Mouse (Mus musculus) heart, adult 11 months (tissue): Measurements from ENCODE around the gene Nfya.

Experiments
- DNase-seq: peaks from one replicate; pipeline ENCODE4 v3.0.0; 2022

Gene Nfya

DNA sequence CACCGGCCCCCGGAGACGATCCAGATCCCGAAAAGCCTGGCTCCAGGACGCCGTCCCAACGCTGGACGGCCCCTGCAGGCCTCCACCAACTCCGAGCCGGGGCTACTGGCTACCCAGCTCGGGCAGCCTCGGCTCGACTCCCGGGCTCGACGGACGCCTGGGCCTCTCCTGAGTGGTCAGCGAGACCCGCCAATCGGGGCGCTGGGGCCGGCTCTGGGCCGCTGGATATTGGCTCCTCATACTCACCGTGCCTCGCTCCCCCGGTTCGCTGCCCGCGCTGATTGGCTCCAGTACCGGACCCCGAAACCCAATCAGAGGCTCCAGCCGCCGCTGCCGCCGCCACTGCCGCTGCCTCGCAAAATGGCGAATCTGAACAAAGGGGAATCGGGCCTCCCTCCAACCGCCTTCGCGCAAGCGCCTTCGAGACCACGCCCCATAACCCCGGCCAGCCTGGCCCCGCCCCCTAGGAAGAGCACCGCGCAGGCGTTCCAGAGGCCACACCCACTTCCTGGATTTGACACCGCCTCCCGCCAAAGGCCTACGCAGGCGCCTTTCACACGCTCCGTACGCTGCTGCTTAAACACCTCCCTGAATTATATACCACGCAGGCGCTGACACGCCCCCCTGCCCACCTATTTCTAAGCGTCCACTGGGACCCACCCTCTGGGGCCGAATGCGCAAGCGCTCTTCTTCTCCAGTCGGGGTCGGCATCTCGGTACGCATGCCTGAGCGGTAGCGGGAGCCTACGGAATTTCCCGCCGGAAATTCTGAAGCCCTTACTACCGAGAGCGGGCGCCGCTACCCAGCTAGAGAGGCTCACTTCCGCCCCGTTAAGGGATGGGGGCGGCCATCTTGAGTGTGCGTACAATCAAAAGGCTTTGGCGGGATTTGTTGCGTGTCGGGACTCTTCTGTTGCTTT lies at the start of gene Nfya, which contains the start of gene Oard1:
Gene Nfya, minus strand, starts transcription at position 527 of the 919 bp plus-strand sequence.
Gene Oard1, plus strand, starts transcription at position 635 of the 919 bp plus-strand sequence.
- peak; percentile 100 for DNase-seq

DNA sequence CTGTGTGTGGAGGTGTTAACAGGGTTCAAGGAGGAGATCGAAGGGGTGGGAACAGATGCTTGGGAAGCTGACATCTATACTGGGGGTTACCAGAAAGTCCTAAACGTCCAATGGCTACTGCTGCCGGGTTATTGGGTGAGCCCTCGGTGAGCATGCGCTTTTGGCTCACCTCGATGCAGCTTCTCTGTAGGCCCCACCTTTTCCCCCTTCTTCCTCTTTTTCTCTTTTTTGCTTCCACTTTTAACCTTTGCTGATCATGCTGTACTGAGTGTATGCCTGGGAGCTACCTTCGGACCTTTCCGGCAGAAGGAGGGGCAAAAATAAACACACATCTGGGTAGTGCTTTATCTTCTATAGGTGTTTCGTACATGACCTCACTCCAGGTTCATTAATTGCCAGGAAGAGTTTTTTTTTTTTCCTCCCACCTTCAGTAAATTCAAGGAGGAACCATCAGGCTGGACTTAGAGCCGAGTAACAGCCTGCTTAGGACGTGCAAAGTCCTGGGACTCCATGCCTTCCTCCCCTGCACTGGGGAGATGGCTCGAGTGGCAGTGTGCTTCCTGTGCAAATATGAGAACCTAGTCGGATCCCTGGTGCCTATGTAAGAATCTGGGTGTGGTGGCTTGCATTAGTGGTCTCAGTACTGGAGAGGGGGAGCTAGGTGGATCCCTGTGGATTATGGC lies 48.4 kb upstream of the Nfya start:
- DNase-seq, result no peak

DNA sequence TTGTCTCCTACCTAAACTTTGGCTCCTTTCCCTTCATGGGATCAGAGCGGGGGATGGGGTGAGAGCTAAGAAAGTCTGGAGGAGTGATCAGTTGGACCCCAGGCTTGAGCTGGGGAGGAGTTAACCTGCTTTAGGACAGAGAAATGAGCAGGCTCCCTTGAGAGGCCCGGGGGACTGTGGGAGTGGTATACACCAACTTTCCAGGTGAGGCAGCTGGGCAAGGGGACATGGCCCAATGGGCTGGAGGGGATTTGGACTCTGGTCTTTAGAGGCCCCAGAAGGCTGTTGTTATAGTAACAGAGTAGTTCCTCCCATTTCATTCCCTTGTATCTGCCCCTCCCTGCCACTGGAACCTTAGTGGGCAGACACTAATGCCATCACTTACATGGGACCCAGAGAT lies 46.2 kb upstream of the Nfya start:
- no peak for DNase-seq

DNA sequence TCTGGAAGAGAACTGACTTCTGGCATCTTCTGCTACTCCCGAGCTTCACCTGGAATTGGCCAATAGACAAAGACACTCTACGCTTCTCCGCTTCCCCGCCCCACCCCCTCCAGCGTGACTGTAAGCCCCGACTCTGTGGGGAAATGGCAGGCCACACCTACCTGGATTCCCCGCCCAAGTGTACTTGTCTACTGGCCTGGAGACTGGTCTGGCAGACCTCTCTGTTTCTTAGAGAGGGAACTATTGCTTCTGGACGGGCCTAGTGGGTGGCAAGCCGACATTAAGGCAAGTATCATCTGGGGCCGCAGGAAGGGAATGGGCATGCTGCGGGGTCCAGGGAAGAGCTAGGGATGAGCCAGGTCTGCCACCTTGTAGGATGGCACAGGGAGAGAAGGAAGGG lies 45.0 kb upstream of the Nfya start, which contains the start of gene Unc5cl:
Gene Unc5cl, plus strand, starts transcription at position 214 of the 400 bp plus-strand sequence.
- DNase-seq, result no peak

DNA sequence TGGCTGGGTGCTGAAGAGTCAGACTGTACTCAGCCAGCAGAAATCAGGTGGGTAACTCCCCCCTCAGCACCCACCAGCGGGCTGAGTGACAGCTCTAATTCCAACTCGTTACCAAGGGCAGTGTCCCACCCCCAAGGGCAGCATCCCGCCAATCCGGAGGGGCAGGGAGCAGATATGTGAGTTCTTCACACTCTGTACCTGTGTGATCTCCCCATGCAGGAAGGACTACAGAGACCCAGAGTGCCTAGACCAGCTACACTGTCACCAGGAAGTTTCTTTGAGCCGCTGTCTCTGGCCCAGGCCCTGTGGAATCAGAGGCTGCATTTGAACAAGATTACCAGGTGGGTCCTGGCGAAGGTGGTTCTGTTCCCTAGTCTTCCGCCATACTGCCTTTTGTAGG lies 44.5 kb upstream of the Nfya start:
- no peak for DNase-seq

DNA sequence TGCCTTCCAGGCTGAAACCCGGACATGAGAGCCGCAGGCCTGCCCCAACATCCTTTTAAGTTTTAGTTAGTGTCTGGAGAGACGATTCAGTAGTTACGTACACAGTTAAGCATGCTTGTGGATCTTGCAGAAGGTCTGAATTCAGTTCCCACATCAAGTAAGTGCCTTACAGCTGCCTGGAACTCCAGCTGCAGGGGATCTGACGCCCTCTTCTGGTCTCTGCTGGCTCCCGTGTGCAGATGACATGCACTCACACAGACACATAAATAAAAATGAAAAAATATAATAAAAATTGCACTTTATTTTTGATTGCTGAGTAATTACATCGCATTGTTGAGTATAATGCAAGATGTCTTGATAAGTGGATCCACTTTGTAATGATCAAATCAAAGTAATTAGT lies 43.8 kb upstream of the Nfya start:
- no peak for DNase-seq

DNA sequence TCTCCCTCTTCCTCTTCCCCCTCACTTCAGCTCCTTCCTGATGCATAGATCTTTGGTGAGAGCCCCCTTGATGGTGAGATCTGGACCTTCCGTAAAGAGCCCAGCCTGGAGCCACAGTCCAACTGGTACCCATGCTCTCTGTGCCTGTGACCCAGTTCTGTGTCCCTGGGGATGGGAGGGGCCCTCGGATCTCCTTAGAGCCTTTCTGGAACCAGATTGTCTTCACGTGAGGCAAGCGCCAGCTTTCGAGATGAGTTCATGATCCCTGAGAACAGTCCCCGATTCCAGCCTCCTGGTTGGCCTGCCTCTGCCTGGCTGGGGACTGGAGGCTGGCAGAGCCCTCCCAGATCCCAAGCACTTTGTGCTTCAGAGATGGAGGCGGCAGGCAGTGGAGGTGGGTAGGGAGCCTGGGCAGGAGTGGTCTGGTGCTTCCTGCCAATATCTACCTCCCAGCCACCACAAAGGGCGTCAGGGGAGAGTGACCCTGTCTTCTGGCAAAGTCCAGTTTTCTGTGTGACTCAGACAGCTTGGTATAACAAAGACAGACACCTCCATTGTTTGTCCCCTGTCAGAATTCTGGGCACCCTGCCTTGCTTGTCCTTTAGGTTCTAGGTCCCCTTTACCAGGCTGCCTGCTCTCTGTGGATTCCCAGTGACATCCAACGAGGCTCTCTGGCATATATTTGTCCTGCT lies 42.2 kb upstream of the Nfya start:
- no peak for DNase-seq

DNA sequence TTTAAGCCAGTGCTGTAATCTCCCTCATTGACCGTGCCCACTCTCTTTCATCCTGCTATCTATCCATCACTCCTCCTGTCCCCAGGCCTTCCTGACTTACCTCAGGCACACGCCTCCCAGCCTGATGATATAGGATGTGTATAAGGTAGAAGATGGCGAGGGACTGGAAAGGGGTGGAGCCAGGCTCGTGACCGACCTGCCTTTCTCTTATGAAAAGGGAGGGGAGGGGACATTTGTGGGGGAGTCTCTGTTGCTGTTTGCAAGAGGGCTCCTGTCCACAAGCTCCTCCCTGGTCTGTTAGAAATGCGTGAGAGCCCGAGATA lies 41.6 kb upstream of the Nfya start, which contains the start of gene Tspo2:
Gene Tspo2, minus strand, starts transcription at position 170 of the 323 bp plus-strand sequence.
- DNase-seq, result no peak

DNA sequence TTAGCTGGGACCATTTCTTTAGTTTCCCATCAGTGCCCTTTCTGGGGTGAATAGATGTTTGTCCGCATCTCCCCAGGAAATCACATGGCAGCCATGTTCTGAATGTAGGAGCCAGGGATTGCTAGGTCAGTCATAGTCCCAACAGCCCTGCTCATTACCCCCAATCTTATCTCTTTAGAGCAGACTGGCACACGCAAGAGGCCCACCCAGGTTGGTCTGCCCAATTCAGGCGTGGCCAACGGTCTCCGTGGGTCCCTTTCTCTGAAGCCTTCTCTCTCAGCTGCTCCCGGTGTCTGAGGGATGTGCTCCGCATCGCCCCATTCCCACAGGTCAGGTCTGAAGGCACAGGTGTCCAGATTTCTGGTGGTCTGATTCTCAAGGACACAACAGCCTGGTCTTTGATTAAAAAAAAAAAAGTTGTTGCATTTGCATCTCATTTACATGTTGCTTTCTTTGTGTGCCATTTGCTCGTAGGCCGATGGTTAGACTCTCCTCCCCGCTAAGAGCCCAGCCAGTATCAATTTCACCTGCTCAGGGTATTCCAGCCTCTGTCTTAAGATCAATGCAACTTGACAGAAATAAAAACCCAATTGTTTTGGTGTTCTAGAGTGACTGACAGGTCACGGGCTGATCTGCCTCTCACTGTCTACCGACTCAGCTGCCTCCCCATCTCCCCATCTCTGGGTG lies 41.1 kb upstream of the Nfya start:
- DNase-seq, result no peak

DNA sequence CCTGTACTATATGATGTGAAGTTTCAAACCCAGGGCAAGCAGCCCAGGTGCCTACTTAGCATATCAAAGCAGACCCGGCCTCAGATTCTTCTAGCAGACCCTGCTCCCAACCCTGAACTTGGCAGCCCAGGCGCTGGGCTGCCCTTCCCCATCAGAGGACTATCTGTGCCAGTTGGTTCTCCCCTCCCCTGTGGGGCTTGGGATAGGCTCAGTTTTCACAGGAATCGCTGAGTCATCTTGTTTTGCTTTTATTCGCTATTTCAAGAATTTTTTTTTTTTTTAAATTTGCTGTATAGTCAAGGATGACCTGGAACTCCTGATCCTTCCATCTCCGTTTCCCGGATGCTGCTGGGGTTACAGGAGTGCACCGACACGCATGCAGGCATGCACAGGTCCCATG lies 38.0 kb upstream of the Nfya start:
- DNase-seq, result no peak

DNA sequence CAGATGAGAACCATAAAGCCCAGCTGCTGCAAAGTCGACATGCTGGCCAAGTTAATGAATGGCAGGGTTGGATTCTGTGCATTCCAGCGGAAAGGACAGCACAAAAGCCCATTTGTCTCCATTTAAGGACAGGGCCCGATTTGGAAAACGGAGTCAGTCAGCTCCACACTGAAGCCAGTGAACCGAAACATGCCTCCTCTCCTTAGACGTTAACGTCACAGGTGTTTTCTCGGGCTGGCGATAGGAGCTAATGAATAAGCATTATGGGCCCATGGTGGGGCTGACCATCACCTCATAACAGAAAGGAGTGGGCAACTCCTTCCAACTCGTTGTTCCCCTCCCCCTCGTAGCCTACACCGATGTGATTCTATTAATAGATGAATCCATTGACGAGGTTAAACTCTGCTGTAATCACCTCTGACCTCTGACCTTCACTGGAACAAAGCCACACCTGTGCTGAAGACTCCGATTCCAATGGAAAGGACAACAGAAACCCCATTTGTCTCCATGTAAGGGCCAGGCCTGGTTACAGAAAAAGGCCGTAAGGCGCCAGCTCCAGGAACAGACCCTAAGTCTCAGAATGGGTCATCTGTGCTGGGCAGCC lies 33.9 kb upstream of the Nfya start:
- DNase-seq, result no peak

DNA sequence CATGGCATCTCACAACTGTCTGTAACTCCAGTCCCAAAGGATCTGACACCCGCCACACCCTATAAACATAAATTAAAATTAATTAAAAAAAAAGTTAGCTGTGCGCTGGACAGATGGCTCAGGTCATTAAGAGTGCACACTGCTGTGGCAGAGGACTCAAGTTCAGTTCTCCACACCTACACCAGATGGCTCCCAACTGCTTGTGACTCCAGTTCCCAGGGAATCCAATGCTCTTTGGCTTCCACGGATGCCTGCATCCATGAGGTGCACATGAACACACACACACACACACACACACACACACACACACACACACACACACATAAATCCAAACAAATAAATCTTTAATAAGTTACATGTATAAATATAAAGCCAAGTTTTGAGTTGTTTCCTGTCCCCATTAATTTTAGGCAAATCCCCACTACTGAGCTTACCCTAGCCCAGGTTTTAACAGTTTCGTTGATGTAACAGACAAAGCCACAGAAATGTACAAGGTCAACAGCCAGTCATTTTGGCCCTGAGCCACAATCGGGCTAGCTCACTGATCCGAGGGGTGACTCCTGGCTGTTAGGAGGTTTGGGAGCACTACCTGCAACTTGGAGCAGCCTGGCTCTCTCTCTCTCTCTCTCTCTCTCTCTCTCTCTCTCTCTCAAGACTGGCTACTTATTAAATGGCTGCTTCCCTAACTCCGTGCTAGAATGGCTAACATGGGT lies 33.2 kb upstream of the Nfya start:
- no peak for DNase-seq

DNA sequence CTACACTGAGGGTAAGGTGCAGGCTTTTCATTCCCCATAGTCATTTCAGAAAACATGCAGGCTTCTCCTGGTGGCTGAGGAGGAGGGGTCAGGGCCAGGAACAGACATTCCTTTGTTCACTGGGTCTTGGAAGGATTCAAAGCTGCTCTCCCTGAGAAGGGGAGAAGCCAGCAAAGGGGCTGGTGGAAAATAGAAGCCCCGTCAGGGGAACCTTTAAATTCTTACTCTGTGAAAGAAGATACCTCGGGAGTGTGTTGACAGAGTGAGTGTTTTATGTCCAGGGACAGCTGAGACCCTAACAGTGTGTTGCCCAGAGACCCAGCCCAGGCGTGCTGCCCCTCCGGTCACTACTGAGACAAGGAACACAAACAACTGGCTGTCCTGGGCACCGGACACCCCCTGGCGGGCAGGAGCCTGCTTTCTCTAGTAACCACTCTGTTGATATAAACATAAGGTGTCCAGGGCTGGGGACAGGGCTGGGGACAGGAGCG lies 27.8 kb upstream of the Nfya start:
- DNase-seq, result peak; percentile 94

DNA sequence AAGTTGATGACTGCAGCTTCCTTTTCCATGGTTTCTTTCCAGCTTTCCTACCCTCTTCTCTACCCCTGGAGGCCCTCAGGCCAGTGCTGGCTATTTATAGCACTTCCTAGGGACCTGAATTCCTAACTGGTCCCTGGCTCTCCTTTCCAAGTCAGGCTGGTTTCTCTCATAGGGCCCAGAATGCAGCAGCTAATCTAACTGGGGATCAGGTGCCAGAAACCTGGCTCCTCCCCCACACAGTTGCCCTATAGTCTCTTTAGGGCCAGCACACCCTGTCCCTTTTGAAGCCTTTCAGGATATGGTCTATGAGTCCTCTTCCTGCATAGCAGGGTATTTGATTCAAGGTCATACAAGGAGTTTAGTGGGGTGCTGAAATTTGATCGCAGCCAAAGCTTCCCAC lies 26.8 kb upstream of the Nfya start:
- DNase-seq, result peak; percentile 96

DNA sequence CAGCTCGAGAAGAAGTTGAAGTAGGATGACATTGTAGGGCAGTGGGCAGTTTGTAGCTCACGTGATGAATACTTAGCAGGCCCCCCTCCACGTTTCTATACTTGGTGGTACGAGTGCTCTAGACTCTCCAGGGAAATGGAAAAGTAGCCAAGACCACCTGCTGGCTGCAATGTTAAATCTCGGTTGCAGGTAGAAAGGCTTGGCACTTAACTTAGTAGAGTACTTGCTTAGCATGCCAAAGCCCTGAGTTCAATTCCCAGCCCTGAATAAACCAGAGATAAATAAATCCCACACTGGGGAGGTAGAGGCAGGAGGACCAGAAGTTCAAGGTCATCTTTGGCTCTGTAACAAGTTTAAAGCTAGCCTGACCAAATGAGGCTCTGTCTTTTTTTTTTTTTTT lies 24.8 kb upstream of the Nfya start:
- no peak for DNase-seq

DNA sequence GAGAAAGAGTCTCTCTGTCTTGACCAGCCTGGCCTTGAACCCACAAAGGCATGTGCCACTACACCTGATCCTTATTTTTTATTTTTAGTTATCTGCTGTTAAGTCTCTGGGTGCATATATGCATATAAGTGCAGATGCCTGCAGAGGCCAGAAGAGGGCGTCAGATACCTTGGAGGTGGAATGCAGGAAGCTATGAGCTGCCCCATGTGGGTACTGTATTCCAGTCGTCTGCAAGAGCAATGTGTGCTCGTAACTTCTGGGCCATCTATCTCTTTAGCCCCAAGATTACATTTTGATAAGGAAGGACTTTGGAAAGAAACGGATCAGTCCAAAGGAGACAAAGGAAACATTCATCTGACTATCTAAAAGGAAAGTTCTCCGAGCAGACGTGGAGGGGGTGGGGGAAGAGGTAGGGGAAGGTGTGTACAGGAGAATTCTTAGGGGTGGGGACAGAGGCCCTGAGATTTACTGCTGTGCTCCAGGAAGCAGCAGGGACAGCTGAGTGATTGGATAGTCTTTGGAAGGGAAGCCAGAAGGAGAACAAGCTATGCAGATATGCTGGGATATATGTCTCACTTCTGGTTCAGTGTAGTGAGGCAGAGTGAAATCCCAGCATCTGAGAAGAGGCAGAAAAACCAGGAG lies 24.1 kb upstream of the Nfya start:
- DNase-seq, result no peak

DNA sequence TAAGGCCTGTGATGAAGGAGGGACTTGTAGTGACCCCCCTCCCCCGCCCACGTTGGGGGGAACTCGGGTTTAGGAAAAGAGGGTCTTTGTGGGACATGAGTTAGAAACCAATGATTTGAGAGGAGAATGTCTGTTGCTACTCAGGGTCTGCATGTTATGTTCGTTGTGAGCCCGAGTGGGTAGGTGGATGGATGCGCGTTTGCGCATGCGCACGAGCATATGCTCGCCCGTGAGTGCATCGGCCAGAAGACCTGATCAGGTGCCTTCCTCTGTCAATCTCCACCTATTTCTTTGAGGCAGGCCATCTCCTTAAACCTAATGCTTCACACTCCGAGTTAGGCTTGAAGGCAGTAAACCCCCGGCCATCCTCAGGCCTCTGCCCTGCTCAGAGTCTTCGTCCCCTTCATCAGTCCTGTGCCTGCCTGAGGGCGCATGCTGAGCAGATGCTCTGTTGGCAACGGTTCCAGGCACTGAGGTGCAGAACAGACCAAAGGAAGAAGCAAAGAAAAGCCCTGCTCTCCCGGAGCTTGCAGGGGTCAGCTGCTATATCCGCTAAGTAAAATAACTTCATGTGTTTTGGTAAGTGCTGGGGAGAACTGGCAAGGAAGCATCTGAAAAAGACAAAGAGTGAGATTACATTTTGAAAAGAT lies 23.4 kb upstream of the Nfya start:
- DNase-seq, result no peak

DNA sequence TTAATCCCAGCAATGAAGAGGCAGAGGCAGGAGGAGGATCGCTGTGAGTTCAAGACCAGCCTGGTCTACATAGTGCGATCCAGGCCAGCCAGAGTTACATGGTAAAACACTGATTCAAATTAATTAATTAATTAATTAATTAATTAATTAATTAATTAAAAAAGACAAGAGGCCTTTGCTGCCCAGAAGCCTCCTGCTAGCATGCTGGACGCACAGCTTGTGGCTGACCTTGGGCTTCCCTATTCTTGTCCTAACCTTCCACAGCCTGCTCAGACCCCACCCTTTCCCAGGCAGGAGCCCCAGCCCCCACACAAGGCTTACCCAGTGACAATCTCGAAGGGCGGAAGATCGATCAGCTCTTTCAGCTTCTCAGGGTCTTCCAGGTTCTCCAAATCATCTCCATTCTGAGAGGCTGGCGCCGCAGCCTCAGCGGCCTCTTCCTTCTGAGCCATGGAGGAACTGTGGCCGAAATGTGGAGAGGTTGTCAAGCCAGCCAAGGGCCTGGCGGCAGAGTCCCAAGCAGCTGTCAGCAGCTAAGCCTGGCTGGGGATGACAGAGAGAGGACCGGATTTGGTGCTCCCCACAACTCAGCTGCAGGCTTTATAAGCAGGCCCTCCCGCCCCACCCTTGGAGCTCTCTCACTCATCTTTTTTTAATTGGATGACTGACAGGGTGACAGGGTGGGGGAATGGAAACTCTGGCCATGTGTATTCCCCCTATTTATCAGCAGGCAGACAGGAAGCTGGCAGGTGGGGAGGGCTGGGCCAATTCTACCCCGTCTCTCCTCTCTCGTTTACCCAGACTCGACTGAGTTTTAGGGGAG lies 22.7 kb upstream of the Nfya start, which contains the start of gene Apobec2:
Gene Apobec2, minus strand, starts transcription at position 773 of the 823 bp plus-strand sequence.
- peak; percentile 95 for DNase-seq

DNA sequence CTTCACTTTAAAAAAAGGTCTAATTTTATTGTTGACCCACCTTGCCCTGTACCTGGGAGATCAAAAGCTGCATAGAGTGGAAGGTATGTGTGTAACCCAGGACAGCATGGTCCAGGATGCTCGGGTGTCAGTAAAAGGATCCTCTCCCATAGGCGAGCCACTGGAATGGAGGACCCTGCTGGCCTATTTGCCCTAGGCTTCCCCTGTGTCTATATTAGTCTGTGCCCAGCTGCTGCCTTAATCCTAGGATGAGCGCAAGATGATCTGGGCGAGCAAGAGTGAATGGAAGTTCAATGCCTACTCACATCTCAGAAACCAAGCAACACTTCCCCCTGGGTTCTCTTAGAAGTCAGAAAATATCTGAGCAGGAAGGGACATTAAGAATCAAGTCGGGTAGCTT lies 21.3 kb upstream of the Nfya start:
- DNase-seq, result no peak

DNA sequence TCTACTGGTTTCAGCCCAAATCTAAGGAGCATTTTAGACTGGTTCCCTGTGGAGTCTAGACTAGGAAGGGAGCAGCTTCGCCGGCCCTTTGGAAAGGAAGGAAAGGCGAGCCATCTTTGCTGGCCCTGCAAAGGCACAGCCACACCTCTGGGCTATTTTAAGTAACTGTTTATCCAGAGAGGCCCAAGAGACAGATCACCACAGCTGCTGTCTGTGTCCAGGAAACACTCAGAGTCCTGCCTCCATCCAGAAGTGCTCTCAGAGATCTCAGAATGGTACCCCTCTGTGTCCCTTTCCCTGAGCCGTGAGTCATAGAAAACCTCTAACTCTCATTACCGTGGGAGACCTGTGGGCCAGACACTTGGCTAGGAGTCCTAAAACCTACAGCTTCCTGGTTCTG lies 20.7 kb upstream of the Nfya start:
- DNase-seq, result peak; percentile 96
